Mouse (Mus musculus) adrenal gland, postnatal 10 days (tissue): ENCODE measurements around the gene Ralgapb. TPM values are rescaled to one million over a fixed set of nuclear protein-coding genes. Genes with fewer than 3 reads are reported as not detected.
A peak's percentile ranks its signal among the peaks of the same experiment; 100 is the strongest.
"Not testable (repeated sequence)": the region's sequence is repeated elsewhere in the genome, so short reads cannot be mapped to it uniquely, and the experiment has no call there.

Experiments used
- DNase-seq: peaks from one replicate; pipeline ENCODE4 v3.0.0; 2021; ENCODE audit warnings: mixed read lengths
- long read RNA-seq, 2 experiments: library from polyadenylated mRNA; stranded (forward); transcript quantifications; one replicate each; pipeline ENCODE4 v2.0.0; 2021
- total RNA-seq, 2 experiments: library from RNA; stranded (reverse); gene quantifications; 2 replicates each; pipeline ENCODE4 v1.2.3; 2021

Ralgapb gene
- 10 to 100 TPM; 33.7 to 42.1 TPM for total RNA-seq
- long read RNA-seq, experiment 1, partial matches to known transcripts, result 0 of 3 reads
- long read RNA-seq, experiment 1, other reads (novel, unspliced or antisense), result 3 of 3 reads
- long read RNA-seq, experiment 2, full-length matches to known transcripts, result 1 of 4 reads
- long read RNA-seq, experiment 2, partial matches to known transcripts, result 0 of 4 reads
- long read RNA-seq, experiment 2, other reads (novel, unspliced or antisense), result 3 of 4 reads

- DNase-seq, result peak; percentile 99
Observed at GRCm38 (mm10) chr2:158409595-158410021, at the start of gene Ralgapb. Ralgapb (plus strand) TSS chr2:158409848.

- peak; percentile 90 for DNase-seq
Observed at GRCm38 (mm10) chr2:158360873-158361677, 48.6 kb upstream of the Ralgapb start.

GRCm38 (mm10) chr2:158361678-158362320 is 47.8 kb upstream of the Ralgapb start:
- DNase-seq, result no peak

GRCm38 (mm10) chr2:158364175-158364574 is 45.5 kb upstream of the Ralgapb start:
- DNase-seq, result no peak

- DNase-seq, result no peak
Observed at GRCm38 (mm10) chr2:158365099-158365850, 44.4 kb upstream of the Ralgapb start.

- no peak for DNase-seq
Observed at GRCm38 (mm10) chr2:158367654-158368053, 42.0 kb upstream of the Ralgapb start.

GRCm38 (mm10) chr2:158368313-158368712 is 41.3 kb upstream of the Ralgapb start:
- no peak for DNase-seq

GRCm38 (mm10) chr2:158369474-158370172 is 40.0 kb upstream of the Ralgapb start:
- no peak for DNase-seq

- DNase-seq, result no peak
Observed at GRCm38 (mm10) chr2:158370173-158370550, 39.5 kb upstream of the Ralgapb start.

GRCm38 (mm10) chr2:158373061-158373460 is 36.6 kb upstream of the Ralgapb start:
- DNase-seq, result no peak

GRCm38 (mm10) chr2:158373516-158373915 is 36.1 kb upstream of the Ralgapb start:
- DNase-seq, result no peak

- peak; percentile 54 for DNase-seq
Observed at GRCm38 (mm10) chr2:158375443-158376122, 34.1 kb upstream of the Ralgapb start, which contains the start of gene Snhg11. Snhg11 (plus strand) TSS chr2:158375638.

- DNase-seq, result no peak
Observed at GRCm38 (mm10) chr2:158376123-158376687, 33.4 kb upstream of the Ralgapb start.

GRCm38 (mm10) chr2:158376798-158377197 is 32.9 kb upstream of the Ralgapb start:
- no peak for DNase-seq

GRCm38 (mm10) chr2:158377811-158378210 is 31.8 kb upstream of the Ralgapb start:
- no peak for DNase-seq

- peak; percentile 62 for DNase-seq
Observed at GRCm38 (mm10) chr2:158379354-158380078, 30.1 kb upstream of the Ralgapb start.

- no peak for DNase-seq
Observed at GRCm38 (mm10) chr2:158386072-158386471, 23.6 kb upstream of the Ralgapb start.

GRCm38 (mm10) chr2:158389421-158389820 is 20.2 kb upstream of the Ralgapb start:
- no peak for DNase-seq

GRCm38 (mm10) chr2:158396369-158396768 is 13.3 kb upstream of the Ralgapb start:
- no peak for DNase-seq

GRCm38 (mm10) chr2:158397140-158397539 is 12.5 kb upstream of the Ralgapb start:
- not testable (repeated sequence) for DNase-seq
